Mouse (Mus musculus) intestine, embryonic 14.5 days (tissue): Measurements from ENCODE around the gene Phactr2. TPM values are rescaled to one million over a fixed set of nuclear protein-coding genes. Genes with fewer than 3 reads are reported as not detected.
A peak's percentile ranks its signal among the peaks of the same experiment; 100 is the strongest.

Source experiments
- ATAC-seq: fragments of 200-750 bp; cut with Nextera tagmentation; replicated peaks from 2 replicates; pipeline ENCODE4 v1.8.0; 2017; ENCODE audit warnings: low read depth, moderate number of reproducible peaks, moderate TSS enrichment, moderate library complexity; ENCODE audit not compliant: low FRiP score, low TSS enrichment
- DNase-seq: peaks from one replicate; pipeline ENCODE4 v3.0.0-alpha.2; 2018; ENCODE audit warnings: low spot score
- H3K27ac ChIP-seq: fragments of 300-500 bp; sonication (generic); 2 replicates; pipeline ENCODE4 v1.5.1; 2014; ENCODE audit warnings: low read depth, mild to moderate bottlenecking, control low read depth
- H3K27me3 ChIP-seq: fragments of 300-500 bp; sonication (generic); replicated peaks from 2 replicates; pipeline ENCODE4 v1.6.1; 2014; ENCODE audit warnings: low read length, control low read depth; ENCODE audit not compliant: control insufficient read depth, insufficient read depth
- H3K36me3 ChIP-seq: fragments of 300-500 bp; sonication (generic); 2 replicates; pipeline ENCODE4 v1.6.1; 2014; ENCODE audit warnings: low read length, control low read depth; ENCODE audit not compliant: control insufficient read depth, insufficient read depth
- H3K4me1 ChIP-seq: fragments of 300-500 bp; sonication (generic); replicated peaks from 2 replicates; pipeline ENCODE4 v1.6.1; 2014; ENCODE audit warnings: low read length, control low read depth, mixed read lengths; ENCODE audit not compliant: control insufficient read depth, insufficient read depth
- H3K4me2 ChIP-seq: fragments of 300-500 bp; sonication (generic); 2 replicates; pipeline ENCODE4 v1.6.1; 2014; ENCODE audit warnings: low read length
- H3K4me3 ChIP-seq: fragments of 300-500 bp; sonication (generic); 2 replicates; pipeline ENCODE4 v1.5.1; 2014; ENCODE audit warnings: low read depth, low read length, control low read depth, mixed read lengths
- H3K9ac ChIP-seq: fragments of 300-500 bp; sonication (generic); 2 replicates; pipeline ENCODE4 v1.6.1; 2014; ENCODE audit warnings: mild to moderate bottlenecking, low read length
- H3K9me3 ChIP-seq: fragments of 300-500 bp; sonication (generic); 2 replicates; pipeline ENCODE4 v1.6.1; 2016; ENCODE audit warnings: low read length, control low read depth; ENCODE audit not compliant: control insufficient read depth
- WGBS: fragments of 180-500 bp; shearing (Covaris S2); extraction: QIAGEN DNeasy Blood & Tissue Kit; methylation state at CpG from one replicate; pipeline ENCODE4 v1.1.7; 2014; 5-methylcytosine and 5-hydroxymethylcytosine counted together
- polyA plus RNA-seq: library from polyadenylated mRNA; unstranded; fragments of >200 nt; fragmentation: Nextera tagmentation; extraction: Ambion mirVana; gene quantifications from 2 replicates; pipeline ENCODE4 v1.2.1, GENCODE M21; 2014

The Phactr2 gene
- polyA plus RNA-seq, 1 experiment from 2014 or later: 26.7 TPM

DNA sequence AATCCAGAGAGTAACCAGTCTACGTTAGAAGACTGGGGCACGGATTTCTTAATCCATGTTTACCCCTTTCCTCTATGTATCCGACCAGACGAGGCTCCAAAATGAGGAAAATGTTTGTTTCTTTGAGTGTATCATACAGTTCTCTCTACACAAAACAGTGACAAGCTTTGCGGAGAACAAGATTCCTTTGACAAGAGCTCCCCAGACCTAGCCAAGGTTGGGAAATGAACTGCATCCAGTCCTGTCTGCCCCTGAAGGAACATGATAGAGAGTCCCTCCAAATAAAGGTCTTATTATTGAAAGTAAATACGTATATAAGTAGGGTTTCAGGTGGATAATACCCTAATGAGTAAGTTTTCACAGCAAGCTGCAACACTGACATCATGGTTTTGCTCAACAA is 199.1 kb downstream of the Phactr2 start:
- WGBS: 83% methylated on average over 6 of the region's 6 CpGs
- Histone ChIP-seq H3K9me3 (no peaks in the 10 kb centered on the region), H3K4me2 (no peak overlapping the region), H3K27ac (no peak overlapping the region), H3K4me3 (no peak overlapping the region), H3K4me1 (no peaks in the 10 kb centered on the region), H3K27me3 (no peaks in the 10 kb centered on the region), H3K36me3 (no peaks in the 10 kb centered on the region), H3K9ac (no peak overlapping the region)
- DNase-seq (no peak), ATAC-seq (no peak)

DNA sequence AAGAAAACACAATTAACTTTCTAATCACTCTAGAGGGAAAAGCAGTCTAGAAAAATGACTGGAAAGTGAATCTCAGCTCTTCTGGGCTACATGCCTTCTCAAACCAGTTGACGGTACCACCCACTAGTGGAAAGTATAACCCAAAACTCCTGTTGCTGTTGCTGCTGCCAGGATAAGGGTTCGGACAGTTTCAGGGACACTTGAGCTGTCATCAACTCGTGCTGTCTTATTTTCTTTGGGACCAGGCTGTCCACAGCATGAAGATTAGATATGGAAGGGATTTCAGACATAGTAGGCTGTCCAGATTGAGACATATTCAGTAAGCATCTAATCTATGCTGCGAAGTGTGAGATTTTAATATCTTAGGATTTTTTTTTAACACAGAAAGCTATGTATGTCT is 199.5 kb downstream of the Phactr2 start:
- Histone ChIP-seq H3K9ac (no peak overlapping the region), H3K27ac (no peak overlapping the region), H3K9me3 (no peaks in the 10 kb centered on the region), H3K4me3 (no peak overlapping the region), H3K4me2 (no peak overlapping the region), H3K4me1 (no peaks in the 10 kb centered on the region), H3K36me3 (no peaks in the 10 kb centered on the region), H3K27me3 (no peaks in the 10 kb centered on the region)
- ATAC-seq: no peak
- WGBS: 92% methylated on average over 4 of the region's 4 CpGs
- DNase-seq: no peak

DNA sequence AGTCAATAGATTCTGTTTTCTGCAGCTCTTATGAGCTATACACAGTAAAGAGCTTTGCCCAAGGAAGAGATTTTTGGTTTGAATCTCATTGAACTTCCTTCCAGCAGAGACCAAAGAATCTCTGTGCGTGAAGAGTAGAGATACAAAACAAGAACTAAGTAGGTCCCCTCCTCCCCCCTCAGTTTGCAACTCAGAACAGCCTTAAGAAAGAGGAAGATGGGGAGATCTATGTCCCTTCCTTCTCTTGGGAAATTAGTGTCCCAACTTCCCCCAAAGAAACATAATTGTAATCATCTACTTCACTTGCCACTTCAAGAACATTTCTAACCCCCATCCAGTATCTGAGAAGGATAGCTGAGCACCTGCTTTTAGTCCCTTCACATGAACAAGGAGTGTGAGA is 200.5 kb downstream of the Phactr2 start:
- no peak for DNase-seq
- ATAC-seq: no peak
- no peak overlapping the region for H3K4me2 ChIP-seq
- no peaks in the 10 kb centered on the region for H3K36me3 ChIP-seq
- H3K9ac ChIP-seq: no peak overlapping the region
- no peak overlapping the region for H3K4me3 ChIP-seq
- no peaks in the 10 kb centered on the region for H3K4me1 ChIP-seq
- 91% methylated on average over 1 of the region's 1 CpGs for WGBS
- no peak overlapping the region for H3K27ac ChIP-seq
- no peaks in the 10 kb centered on the region for H3K9me3 ChIP-seq
- H3K27me3 ChIP-seq: no peaks in the 10 kb centered on the region

DNA sequence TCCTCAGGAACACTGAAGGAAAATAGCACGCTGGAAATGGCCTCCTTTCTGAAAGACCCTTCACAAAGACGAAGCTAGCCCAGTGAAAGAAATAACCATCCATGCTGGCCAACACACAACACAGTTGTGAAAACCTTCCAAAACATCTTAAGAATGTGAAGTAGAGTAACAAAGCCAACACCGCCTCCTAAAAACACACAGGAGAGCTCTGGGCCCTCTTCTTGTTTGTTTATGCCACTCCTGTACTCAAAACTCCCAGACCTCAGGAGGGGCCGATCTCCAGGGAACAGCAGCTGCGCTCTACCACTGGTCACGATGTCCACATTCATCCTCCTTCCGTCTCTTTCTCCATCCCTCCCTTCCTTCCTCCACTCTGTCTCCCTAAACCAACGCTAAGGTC is 202.5 kb downstream of the Phactr2 start:
- 73% methylated on average over 8 of the region's 8 CpGs for WGBS
- Histone ChIP-seq H3K36me3 (no peaks in the 10 kb centered on the region), H3K4me3 (no peak overlapping the region), H3K4me1 (no peaks in the 10 kb centered on the region), H3K27me3 (no peaks in the 10 kb centered on the region), H3K4me2 (no peak overlapping the region), H3K27ac (no peak overlapping the region), H3K9me3 (no peaks in the 10 kb centered on the region), H3K9ac (no peak overlapping the region)
- no peak for ATAC-seq
- no peak for DNase-seq

DNA sequence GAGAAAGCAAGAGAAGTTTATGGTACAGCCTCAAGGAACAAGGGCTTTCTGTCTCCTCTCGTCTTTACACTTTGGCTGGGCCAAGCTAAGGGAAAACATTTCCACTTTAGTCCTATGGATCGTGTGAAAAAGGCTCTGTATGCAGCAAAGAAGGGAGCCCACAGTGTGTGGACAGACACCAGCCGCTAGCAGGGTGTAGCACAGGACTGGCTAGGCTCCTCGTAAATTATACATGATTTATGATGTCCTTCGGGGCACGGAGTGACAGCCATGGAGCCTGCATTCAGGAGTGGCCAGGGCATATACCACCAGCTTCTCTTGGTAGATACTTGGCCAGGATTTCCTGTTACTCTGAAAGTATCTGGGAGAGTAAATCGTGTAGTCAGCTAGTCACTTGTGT is 203.1 kb downstream of the Phactr2 start:
- DNase-seq (no peak), ATAC-seq (no peak)
- WGBS: 50% methylated on average over 7 of the region's 7 CpGs
- no peak overlapping the region for H3K4me3 ChIP-seq
- no peak overlapping the region for H3K27ac ChIP-seq
- H3K9ac ChIP-seq: no peak overlapping the region
- no peaks in the 10 kb centered on the region for H3K36me3 ChIP-seq
- no peaks in the 10 kb centered on the region for H3K4me1 ChIP-seq
- H3K9me3 ChIP-seq: no peaks in the 10 kb centered on the region
- no peaks in the 10 kb centered on the region for H3K27me3 ChIP-seq
- H3K4me2 ChIP-seq: no peak overlapping the region

DNA sequence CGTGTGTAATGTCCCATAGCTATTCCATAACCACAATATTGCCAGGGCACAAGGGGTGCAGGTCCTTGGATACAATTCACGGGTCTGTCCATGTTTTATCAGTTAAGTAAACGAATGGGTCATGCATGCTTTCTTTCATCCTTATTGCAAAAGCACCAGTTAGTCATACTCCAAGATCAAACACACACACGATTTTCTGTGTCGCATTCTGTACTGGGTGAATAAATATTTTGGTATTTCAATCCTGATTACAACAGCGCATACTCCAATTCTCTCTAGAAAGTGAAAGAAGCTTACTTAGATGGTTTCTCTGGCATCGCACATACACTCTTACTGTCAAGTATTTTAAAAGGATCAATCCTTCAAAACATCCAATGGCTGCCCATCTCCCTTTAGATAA is 203.9 kb downstream of the Phactr2 start:
- Histone ChIP-seq H3K4me3 (no peak overlapping the region), H3K4me2 (no peak overlapping the region), H3K9ac (no peak overlapping the region), H3K9me3 (no peaks in the 10 kb centered on the region), H3K27me3 (no peaks in the 10 kb centered on the region), H3K36me3 (no peaks in the 10 kb centered on the region), H3K4me1 (no peaks in the 10 kb centered on the region), H3K27ac (no peak overlapping the region)
- 67% methylated on average over 7 of the region's 7 CpGs for WGBS
- ATAC-seq: no peak
- no peak for DNase-seq

DNA sequence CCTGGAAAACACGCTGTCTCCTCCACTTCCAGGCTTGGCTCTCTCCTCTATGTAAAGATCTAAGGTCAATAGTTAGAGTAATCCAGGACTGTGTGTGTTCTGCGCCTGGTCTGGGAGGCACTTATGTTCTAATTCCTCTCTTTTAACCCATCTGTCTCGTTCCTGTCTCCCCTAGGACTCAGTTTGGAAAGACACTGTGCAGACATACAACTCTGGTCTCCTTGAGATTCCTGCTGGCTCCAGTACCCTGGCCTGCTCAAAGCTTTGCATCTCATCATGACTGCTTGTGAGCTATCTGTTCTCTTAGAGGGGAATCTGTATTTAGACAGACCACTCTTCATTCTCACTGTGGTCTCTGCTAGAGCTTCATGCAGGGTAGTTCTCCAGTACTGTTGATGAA is 215.0 kb downstream of the Phactr2 start:
- Histone ChIP-seq H3K9me3 (no peaks in the 10 kb centered on the region), H3K27me3 (no peaks in the 10 kb centered on the region), H3K36me3 (no peaks in the 10 kb centered on the region), H3K27ac (peak overlapping the region; percentile 51; the same call in 1 of the 2 replicates), H3K4me3 (no peak overlapping the region), H3K9ac (no peak overlapping the region), H3K4me2 (no peak overlapping the region), H3K4me1 (no peaks in the 10 kb centered on the region)
- 43% methylated on average over 3 of the region's 3 CpGs for WGBS
- DNase-seq: no peak
- ATAC-seq: peak; percentile 78

DNA sequence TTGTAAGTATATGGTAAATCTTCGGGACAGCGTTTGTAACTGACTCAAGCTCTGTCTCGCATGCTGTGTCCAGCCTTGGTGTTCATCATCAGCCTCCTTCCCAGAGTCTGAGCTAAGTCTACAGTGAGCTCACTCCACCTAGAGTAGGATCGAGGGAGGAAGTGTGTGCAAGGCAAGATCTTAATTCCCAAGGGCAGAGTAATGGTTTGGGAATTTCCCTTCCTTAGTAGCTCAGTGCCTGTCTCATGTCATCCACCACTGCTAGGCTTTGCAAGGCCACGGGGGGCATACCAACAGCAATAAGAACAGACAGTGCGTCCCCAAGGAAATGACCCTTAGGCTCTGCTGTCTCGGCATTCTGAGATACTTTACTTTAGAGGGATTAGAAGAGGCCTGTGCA is 218.0 kb downstream of the Phactr2 start:
- Histone ChIP-seq H3K4me3 (no peak overlapping the region), H3K27me3 (no peaks in the 10 kb centered on the region), H3K36me3 (0 out of 2 replicates have a peak, but pooled peaks cover 5% of the 10 kb centered on the region), H3K27ac (no peak overlapping the region), H3K4me2 (no peak overlapping the region), H3K4me1 (no peaks in the 10 kb centered on the region), H3K9ac (no peak overlapping the region), H3K9me3 (no peaks in the 10 kb centered on the region)
- DNase-seq (no peak), ATAC-seq (no peak)
- 64% methylated on average over 7 of the region's 7 CpGs for WGBS

DNA sequence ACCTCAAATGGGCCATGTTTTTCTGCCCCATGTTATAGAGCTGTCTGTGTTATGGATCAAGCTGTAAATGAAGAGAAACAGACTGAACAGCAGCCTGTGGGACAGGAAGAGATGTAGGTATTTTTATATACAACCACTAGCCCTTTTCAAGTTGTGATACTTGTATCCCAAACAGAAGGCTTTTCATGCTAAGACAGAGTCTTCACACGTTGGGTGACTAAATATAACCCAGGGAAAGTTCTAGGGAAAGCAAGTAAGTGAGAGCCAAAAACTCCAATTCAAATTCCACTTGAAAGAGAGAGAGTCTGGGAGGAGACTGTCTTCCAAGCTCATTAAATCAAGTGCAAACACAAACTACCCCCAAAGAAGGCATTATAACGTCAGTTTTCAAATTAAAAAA is 223.9 kb downstream of the Phactr2 start:
- H3K36me3 ChIP-seq: peaks cover 15% of the 10 kb centered on the region
- H3K4me2 ChIP-seq: no peak overlapping the region
- DNase-seq (no peak), ATAC-seq (no peak)
- H3K9me3 ChIP-seq: no peaks in the 10 kb centered on the region
- H3K27ac ChIP-seq: no peak overlapping the region
- 0 out of 2 replicates have a peak, but pooled peaks cover 5% of the 10 kb centered on the region for H3K4me1 ChIP-seq
- WGBS: 36% methylated on average over 2 of the region's 2 CpGs
- no peak overlapping the region for H3K4me3 ChIP-seq
- H3K9ac ChIP-seq: no peak overlapping the region
- no peaks in the 10 kb centered on the region for H3K27me3 ChIP-seq
